Mouse (Mus musculus) erythroid progenitor cell, adult 5-6 weeks (primary cell): ENCODE results near the gene Spr. TPM values are rescaled to one million over a fixed set of nuclear protein-coding genes. Genes with fewer than 3 reads are reported as not detected.
"Not testable (repeated sequence)": the region's sequence is repeated elsewhere in the genome, so short reads cannot be mapped to it uniquely, and the experiment has no call there.

Experiments used
- ATAC-seq: replicated peaks from 2 replicates; pipeline ENCODE4 v1.8.0; 2016; ENCODE audit warnings: moderate number of reproducible peaks, mild to moderate bottlenecking, moderate TSS enrichment, inconsistent platforms; ENCODE audit not compliant: poor library complexity, low FRiP score, severe bottlenecking
- total RNA-seq, 2 experiments: library from RNA; stranded (forward) in 1 of 2; stranded (reverse) in 1 of 2; fragments of 150-400 nt in 1 of 2; fragments of 186-747, 209-891 nt in 1 of 2; gene quantifications; 2 replicates each; pipeline versions ENCODE4 v1.2.3 to v1.2.4; 2015 to 2017; ENCODE audit warnings: low replicate concordance in 2 of 2

The Spr gene
- total RNA-seq, 2 experiments from 2014 or later, result 1.3 to 2.6 TPM

DNA sequence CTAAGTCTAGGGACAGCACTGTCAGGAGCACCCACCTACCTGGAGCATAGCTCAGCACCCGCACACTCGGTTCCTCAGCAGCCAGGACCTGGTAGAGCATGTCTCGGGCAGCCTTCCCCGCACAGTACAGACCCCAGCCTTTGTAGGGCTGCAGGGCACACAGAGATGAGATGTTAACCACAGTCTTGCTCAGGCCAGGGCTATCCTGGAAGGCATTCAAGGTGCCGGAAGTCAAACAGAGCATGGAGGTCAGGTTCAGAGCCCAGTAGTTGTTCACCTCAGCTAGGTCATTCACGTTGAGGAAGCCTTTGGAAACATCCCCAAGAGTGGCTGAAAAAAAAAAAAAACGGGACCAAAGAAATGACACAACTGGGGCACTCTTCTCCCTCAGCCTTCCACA lies 782 bp downstream of the Spr start:
- not testable (repeated sequence) for ATAC-seq

DNA sequence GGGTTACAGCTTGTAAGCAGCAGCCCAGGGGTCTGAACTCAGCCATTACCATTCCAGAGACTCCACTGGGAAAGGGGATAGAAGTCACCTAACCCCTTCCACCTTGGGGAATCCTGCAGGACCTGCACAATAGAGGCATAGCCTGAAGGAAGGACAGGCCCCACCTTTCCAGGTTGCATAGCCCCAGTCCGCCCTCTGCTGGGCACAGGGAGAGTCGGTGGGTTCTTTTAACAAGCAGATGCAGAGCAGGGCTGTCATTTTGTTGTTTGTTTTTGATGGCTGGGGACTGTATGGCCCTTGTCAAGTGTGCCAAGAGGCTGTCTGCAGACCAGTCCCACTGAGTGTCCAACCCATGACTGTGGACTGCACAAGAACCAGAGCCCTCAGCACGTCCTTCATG lies 4.8 kb downstream of the Spr start:
- not testable (repeated sequence) for ATAC-seq

DNA sequence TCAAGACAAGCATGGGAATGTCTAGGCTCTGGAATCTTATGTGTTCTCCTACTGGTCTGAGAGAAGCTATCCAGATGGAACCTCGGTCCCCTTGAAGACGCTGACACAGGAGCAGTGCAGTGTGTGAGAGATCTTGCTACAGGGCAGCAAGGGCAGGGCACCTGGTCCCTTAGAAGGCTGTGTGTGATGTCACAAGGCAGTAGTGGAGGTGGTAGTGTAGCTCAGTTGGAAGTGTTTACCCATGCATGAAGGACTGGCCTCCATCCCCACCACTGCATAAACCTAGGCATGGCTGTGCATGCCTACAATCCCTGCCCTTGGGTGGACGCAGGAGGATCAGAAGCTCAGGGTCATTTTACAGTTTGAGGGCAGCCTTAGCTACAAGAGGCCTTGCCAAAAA lies 5.3 kb downstream of the Spr start:
- not testable (repeated sequence) for ATAC-seq

DNA sequence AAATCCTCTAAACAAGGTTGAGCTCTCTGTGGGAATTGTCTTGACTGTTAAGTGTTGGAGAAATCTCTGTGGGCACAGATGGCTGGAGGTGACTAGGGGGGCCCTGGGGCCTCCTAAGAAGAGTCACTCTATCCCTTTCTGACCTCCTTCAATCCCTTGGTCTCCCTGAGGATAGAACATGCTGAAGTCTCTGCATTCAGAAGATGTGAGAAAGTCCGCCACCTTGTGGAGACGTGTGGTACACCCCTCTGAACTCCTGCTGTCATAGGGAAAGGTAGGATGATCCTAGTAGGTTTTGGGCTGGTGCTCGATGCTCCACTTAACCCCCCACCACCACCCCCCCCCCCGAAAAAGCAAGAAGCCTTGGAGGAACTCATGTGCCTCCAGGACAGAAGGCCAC lies 5.9 kb downstream of the Spr start:
- ATAC-seq, result no peak

DNA sequence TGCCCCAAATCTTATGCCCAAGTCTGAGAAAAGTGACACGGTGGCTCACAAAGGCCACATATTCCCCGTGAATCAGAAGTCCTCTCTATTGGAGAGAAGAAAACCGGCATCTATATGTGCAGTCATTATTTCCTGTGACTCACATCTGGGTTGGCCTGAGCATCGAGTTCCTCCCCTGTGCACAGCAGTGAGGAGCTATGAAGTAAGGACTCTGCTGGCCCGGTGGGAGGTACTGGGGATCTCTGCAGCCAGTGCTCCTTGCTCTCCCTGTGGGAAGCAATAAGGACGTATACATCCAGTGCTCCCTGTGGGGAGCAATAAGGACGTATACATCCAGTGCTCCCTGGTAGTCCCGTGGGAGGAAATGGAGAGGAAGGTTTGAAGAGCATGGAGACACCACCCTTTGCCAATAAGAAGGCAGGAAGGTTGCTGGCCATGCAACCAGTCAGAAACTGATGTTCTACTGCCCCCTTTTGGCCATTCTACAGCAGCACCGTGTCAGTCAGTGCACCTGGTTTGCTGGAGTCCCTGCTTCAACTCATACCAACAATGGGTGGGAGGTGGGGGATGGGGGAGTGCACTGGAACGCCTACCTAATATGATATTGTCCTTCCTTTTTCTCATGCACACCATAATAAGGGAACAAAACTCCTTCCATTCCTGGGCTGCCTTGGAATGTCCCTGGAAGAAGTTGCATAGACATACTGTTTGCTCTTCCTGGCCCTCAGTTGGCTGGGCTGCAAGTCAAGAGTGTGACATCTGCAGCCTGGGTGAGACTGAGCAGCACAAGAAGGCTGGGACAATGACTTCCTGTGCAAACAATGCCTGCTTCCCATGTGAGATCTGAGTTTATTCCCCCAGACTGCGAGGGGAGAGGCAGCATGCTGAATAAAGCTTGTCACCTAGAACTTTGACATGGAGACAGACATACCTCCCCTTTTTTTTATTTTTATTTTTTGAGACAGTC lies 19.7 kb downstream of the Spr start:
- not testable (repeated sequence) for ATAC-seq

DNA sequence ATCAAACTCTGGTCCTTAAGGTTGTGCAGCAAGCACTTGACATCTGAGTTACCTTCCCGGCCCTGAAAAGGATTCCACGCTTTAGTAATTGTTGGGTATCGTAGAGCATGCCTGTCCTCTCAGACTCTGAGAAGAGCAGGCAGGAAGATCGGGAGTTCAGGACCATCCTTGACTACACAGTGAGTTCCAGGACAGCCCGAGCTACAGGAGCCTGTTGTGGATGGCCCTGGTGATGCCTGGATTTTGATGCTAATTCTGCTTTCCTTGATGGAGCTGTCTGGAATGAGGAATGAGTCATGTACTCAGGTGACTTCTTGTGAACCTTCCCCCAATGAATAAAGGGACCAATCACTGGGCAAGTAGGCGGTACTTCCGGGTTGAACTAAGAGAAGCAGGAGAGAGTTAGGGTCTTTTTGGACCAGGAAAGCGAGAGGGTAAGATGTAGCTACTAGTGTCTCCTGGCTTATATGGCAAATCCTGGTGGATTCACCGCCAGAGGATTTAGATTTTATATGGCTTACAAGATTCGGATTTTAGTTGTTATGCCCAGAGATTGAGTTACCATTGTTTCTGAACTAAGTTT lies 32.4 kb downstream of the Spr start:
- no peak for ATAC-seq

DNA sequence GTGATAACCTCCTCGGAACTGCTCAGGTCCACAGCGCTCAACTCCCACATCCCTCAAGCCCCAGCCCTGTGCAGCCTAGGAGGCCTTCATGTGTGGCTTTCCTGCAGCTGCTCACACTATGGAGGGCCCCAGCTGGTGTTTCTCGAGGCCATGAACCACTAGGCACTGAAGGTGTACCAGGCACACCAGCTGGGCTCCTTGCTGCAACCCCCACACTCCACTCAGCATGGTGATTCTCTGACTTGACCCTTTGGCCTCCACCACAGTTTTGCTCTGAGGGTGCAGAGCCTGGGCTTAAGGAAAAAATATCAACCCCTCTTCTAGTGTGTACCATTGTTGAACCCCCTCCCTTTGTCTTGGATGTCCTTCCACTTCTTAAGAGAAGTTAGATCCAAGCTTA lies 34.2 kb downstream of the Spr start:
- no peak for ATAC-seq

DNA sequence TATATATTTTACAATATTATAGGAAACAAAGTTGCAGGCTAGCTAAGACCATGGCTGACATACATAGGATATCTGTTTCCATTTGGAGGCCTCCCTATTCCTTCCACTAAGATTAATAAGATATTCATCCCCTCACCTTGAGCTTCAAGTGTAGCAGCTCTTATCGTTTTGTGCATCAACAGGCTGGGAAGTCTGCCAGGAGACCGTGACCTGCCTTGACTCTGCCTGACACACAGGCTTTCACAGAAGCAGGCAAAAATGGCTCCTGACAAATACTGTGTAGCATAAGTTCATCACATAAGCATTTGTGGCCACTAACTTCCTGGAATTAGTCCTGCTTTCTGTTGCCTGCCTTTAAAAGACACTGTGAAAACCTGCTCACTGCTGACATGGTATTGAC lies 41.1 kb downstream of the Spr start:
- ATAC-seq, result no peak

DNA sequence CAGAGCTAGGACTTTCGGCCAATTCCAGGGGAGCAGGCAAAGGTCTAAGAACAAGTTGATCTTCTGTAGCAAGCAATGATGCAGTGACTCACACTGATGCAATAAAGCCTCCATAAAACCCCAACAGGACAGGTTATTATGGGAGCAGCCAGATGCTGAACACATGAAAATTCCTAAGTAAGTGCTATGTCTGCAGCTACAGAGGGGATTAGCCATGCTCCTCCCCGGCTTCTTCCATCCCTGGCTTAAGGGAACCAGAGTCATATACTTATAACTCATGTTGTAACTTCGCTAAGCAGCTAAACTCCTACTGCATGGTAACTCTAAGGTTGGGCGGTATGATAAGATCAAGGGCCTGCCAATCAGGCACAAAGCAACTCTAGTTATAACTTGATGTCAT lies 50.1 kb downstream of the Spr start:
- ATAC-seq, result no peak

DNA sequence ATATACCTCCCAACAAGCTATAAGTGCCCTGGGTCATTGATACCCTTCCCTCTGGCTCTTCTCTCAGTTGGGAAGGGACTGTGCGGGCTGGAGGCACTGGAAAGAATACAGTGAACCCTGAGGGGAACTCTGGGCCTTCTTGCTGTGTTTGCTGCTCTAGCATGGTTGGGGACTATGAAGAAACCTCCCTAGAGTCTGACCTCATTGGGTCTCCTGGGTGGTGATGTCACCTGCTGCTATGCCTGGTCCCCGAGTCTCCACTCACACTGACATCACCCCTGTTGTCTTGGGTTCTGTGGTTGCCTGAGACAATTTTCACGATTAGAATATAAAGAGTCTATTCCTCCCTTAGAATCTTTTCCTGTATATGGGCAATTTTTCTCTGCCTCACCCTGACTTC lies 50.9 kb downstream of the Spr start:
- ATAC-seq, result no peak

Other genes starting within 250 kb of the Spr start
- gene Exoc6b, start 68.3 kb downstream of the Spr start, total RNA-seq (2015; ENCODE audit: low replicate concordance), result 0.84 and 1.4 TPM in 2 replicates
- 0.83 and 4.0 TPM in 2 replicates for gene Exoc6b, start 68.3 kb downstream of the Spr start, total RNA-seq (2017; ENCODE audit: low replicate concordance)
- gene Emx1, start 49.7 kb upstream of the Spr start, total RNA-seq (2015; ENCODE audit: low replicate concordance), result not detected in 2 replicates
- not detected in 2 replicates for gene Emx1, start 49.7 kb upstream of the Spr start, total RNA-seq (2017; ENCODE audit: low replicate concordance)
- gene Sfxn5, start 195.7 kb upstream of the Spr start, total RNA-seq (2015; ENCODE audit: low replicate concordance), result 0.72 and 0.84 TPM in 2 replicates
- 1.2 and 1.7 TPM in 2 replicates for gene Sfxn5, start 195.7 kb upstream of the Spr start, total RNA-seq (2017; ENCODE audit: low replicate concordance)
- gene Rab11fip5, start 236.9 kb upstream of the Spr start, total RNA-seq (2015; ENCODE audit: low replicate concordance), result 0.36 and 0.84 TPM in 2 replicates
- 3.6 TPM in 1 of 2 replicates, not detected in the other for gene Rab11fip5, start 236.9 kb upstream of the Spr start, total RNA-seq (2017; ENCODE audit: low replicate concordance)